Mouse (Mus musculus) mouse embryonic stem cell (cell line): ENCODE data around the gene Lbhd1.

Experiments used
- in situ Hi-C, 2 experiments: fragments of 300-500 bp; cut with MboI; formaldehyde crosslinking; loops; 1 replicate in 1 of 2; 3 replicates in 1 of 2; pipeline ENCODE4 v1.14.3; 2019 to 2020; ENCODE audit warnings: low sequenced_read_pairs in 2 of 2, low pct_unique_long_range_greater_than_20kb in 1 of 2, mixed read lengths in 1 of 2; ENCODE audit not compliant: unreplicated experiment in 1 of 2

Gene Lbhd1

GRCm38 (mm10) chr19:8930117-8930516, 46.6 kb downstream of the Lbhd1 start:
- in situ Hi-C loops: loop anchor here in 1 of 2 experiments (25.0 kb wide), 1 partner anchor 1682 kb away; the partner anchor contains the start of genes Ddb1 and Tkfc

DNA sequence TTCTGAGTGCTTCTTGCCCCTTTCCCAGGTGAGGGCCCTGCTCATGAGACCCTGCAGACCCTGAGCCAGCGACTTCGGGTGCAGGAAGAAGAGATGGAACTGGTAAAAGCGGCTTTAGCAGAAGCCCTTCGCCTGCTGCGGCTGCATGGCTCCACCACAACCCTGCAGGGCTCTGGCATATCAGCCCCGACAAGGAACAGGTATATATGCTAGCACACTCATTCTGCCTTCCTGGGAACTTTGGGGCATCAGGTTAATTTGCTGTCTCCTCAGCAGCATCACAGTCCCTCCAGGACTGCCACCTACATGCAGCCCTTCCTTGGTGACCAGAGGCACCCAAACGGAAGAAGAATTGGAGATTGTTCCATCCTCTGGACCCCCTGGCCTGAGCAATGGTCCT, 47.2 kb downstream of the Lbhd1 start:
- in situ Hi-C loops: loop anchor here in 1 of 2 experiments (25.0 kb wide), 1 partner anchor 1682 kb away; the partner anchor contains the start of genes Ddb1 and Tkfc

DNA sequence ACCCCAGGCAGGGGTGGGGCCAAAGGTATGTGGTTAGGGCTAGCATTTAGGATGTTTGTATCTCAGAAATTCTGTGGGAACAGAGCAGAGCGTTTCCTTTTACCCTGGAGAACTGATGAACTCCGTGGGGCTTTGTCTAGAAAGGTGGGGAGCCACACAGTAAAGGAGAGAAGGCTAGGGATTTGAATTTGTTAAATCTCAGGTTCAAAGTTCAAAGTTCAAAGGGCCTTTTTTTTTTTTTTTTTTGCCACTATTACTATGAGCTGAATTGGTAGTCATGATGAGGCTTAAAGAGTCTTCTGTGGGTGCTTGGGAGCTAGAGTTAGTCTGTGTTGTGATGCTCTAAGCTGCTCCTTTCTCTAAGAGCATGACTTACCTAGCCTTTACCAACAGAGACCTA, 53.2 kb downstream of the Lbhd1 start:
- in situ Hi-C loops: loop anchor here in 1 of 2 experiments (25.0 kb wide), 1 partner anchor 1676 kb away; the partner anchor contains the start of genes Ddb1 and Tkfc

- in situ Hi-C loops: loop anchor here in 1 of 2 experiments (25.0 kb wide), 1 partner anchor 1672 kb away; the partner anchor contains the start of genes Ddb1 and Tkfc
Observed at GRCm38 (mm10) chr19:8940526-8941133, 57.1 kb downstream of the Lbhd1 start.

GRCm38 (mm10) chr19:8941136-8941514, 57.6 kb downstream of the Lbhd1 start:
- in situ Hi-C loops: loop anchor here in 1 of 2 experiments (25.0 kb wide), 1 partner anchor 1671 kb away; the partner anchor contains the start of genes Ddb1 and Tkfc

GRCm38 (mm10) chr19:8941515-8942217, 58.1 kb downstream of the Lbhd1 start, which contains the start of gene Mta2:
Gene Mta2 (plus strand): TSS chr19:8941875.
- in situ Hi-C loops: loop anchor here in 1 of 2 experiments (25.0 kb wide), 1 partner anchor 1671 kb away; the partner anchor contains the start of genes Ddb1 and Tkfc
